Mouse (Mus musculus) spleen, adult 2 months (tissue): ENCODE results near the gene 3830406C13Rik. TPM values are rescaled to one million over a fixed set of nuclear protein-coding genes. Genes with fewer than 3 reads are reported as not detected.

Experiments used
- DNase-seq, 2 experiments: peaks; one replicate each; pipeline versions ENCODE4 v3.0.0 to v3.0.0-alpha.2; 2012 to 2021; ENCODE audit warnings: low spot score in 2 of 2, low read depth in 1 of 2
- H3K27ac ChIP-seq: fragments of 200-500 bp; 2 replicates; pipeline ENCODE4 v1.5.1; 2012; ENCODE audit warnings: low read length, inconsistent platforms; ENCODE audit not compliant: insufficient read depth
- H3K27me3 ChIP-seq: fragments of 200-500 bp; 2 replicates; pipeline ENCODE4 v1.6.1; 2012; ENCODE audit warnings: mild to moderate bottlenecking, moderate library complexity, low read length, inconsistent platforms; ENCODE audit not compliant: control insufficient read depth, insufficient read depth
- H3K36me3 ChIP-seq: fragments of 200-500 bp; 2 replicates; pipeline ENCODE4 v1.6.1; 2012; ENCODE audit warnings: mild to moderate bottlenecking, low read length, inconsistent platforms; ENCODE audit not compliant: control insufficient read depth, insufficient read depth
- H3K4me1 ChIP-seq: fragments of 200-500 bp; 2 replicates; pipeline ENCODE4 v1.6.1; 2011; ENCODE audit warnings: inconsistent platforms; ENCODE audit not compliant: control insufficient read depth, insufficient read depth, insufficient read length
- H3K4me3 ChIP-seq: fragments of 200-500 bp; 2 replicates; pipeline ENCODE4 v1.5.1; 2011; ENCODE audit warnings: mild to moderate bottlenecking, inconsistent platforms; ENCODE audit not compliant: insufficient read depth, insufficient read length; ENCODE audit errors: extremely low read depth
- CTCF ChIP-seq: fragments of 200-500 bp; IDR thresholded peaks from 2 replicates; pipeline ENCODE4 v1.5.1; 2011; ENCODE audit warnings: mild to moderate bottlenecking, inconsistent platforms; ENCODE audit not compliant: insufficient read depth, insufficient read length, insufficient replicate concordance; ENCODE audit errors: extremely low read depth
- POLR2A ChIP-seq: fragments of 200-500 bp; IDR thresholded peaks from 2 replicates; pipeline ENCODE4 v1.6.1; 2011; ENCODE audit warnings: low read depth, low read length, inconsistent platforms
- WGBS: fragments of 180-500 bp; shearing (Covaris S2); methylation state at CpG from one replicate; pipeline ENCODE4 v1.1.7; 2018; 5-methylcytosine and 5-hydroxymethylcytosine counted together
- polyA plus RNA-seq: library from polyadenylated mRNA; depleted of rRNA; stranded (reverse); fragments of >200 nt; gene quantifications from 2 replicates; pipeline ENCODE4 v1.2.3, GENCODE M21; 2012

Gene 3830406C13Rik
- polyA plus RNA-seq, 1 experiment = 3.1 TPM

- 90% methylated on average over 6 of the region's 6 CpGs for WGBS
- Histone ChIP-seq H3K27me3 (no peaks in the 10 kb centered on the region), H3K4me3 (no peak overlapping the region), H3K4me1 (no peaks in the 10 kb centered on the region), H3K36me3 (peaks cover 17% of the 10 kb centered on the region), H3K27ac (no peak overlapping the region)
- no peak for DNase-seq
- TF ChIP-seq POLR2A (no peak), CTCF (no peak)
These were observed 15.7 kb downstream of the 3830406C13Rik start for GRCm38 (mm10) chr14:12299654-12300053.

- no peak overlapping the region for H3K4me3 ChIP-seq
- no peak for DNase-seq
- WGBS = 90% methylated on average over 4 of the region's 4 CpGs
- no peak overlapping the region for H3K27ac ChIP-seq
- TF ChIP-seq POLR2A = no peak
- no peak for TF ChIP-seq CTCF
- H3K4me1 ChIP-seq = no peaks in the 10 kb centered on the region
- peaks cover 17% of the 10 kb centered on the region for H3K36me3 ChIP-seq
- no peaks in the 10 kb centered on the region for H3K27me3 ChIP-seq
These were observed 16.3 kb downstream of the 3830406C13Rik start for GRCm38 (mm10) chr14:12300275-12300674.

- no peak for DNase-seq
- H3K36me3 ChIP-seq = peaks cover 19% of the 10 kb centered on the region
- H3K4me3 ChIP-seq = no peak overlapping the region
- TF ChIP-seq CTCF (no peak), POLR2A (no peak)
- no peaks in the 10 kb centered on the region for H3K4me1 ChIP-seq
- H3K27ac ChIP-seq = no peak overlapping the region
- no peaks in the 10 kb centered on the region for H3K27me3 ChIP-seq
- 80% methylated on average over 3 of the region's 3 CpGs for WGBS
These were observed 16.7 kb downstream of the 3830406C13Rik start for GRCm38 (mm10) chr14:12300677-12301076.

- peaks cover 8% of the 10 kb centered on the region for H3K36me3 ChIP-seq
- WGBS = 91% methylated on average over 2 of the region's 2 CpGs
These were observed 19.1 kb downstream of the 3830406C13Rik start for GRCm38 (mm10) chr14:12303106-12303505.

GRCm38 (mm10) chr14:12333622-12334021 lies 49.6 kb downstream of the 3830406C13Rik start:
- no peak overlapping the region for H3K4me3 ChIP-seq
- no peak for DNase-seq
- no peaks in the 10 kb centered on the region for H3K36me3 ChIP-seq
- H3K27me3 ChIP-seq = peaks cover 2% of the 10 kb centered on the region; the same call in 1 of the 2 replicates
- H3K4me1 ChIP-seq = no peaks in the 10 kb centered on the region
- WGBS = 78% methylated on average over 7 of the region's 7 CpGs
- no peak for TF ChIP-seq CTCF
- no peak for TF ChIP-seq POLR2A
- H3K27ac ChIP-seq = no peak overlapping the region

More at GRCm38 (mm10) chr14:12303106-12303505, 19.1 kb downstream of the 3830406C13Rik start:
- H3K4me3 ChIP-seq = no peak overlapping the region
- no peak for TF ChIP-seq CTCF
- TF ChIP-seq POLR2A = no peak
- no peak for DNase-seq
- H3K27ac ChIP-seq = no peak overlapping the region
- no peaks in the 10 kb centered on the region for H3K27me3 ChIP-seq
- no peaks in the 10 kb centered on the region for H3K4me1 ChIP-seq

- TF ChIP-seq POLR2A (no peak), CTCF (no peak)
- H3K4me1 ChIP-seq = no peaks in the 10 kb centered on the region
- no peaks in the 10 kb centered on the region for H3K36me3 ChIP-seq
- no peak overlapping the region for H3K4me3 ChIP-seq
- DNase-seq = no peak
- 52% methylated on average over 7 of the region's 7 CpGs for WGBS
- H3K27ac ChIP-seq = no peak overlapping the region
- H3K27me3 ChIP-seq = peaks cover 2% of the 10 kb centered on the region; the same call in 1 of the 2 replicates
These were observed 51.0 kb downstream of the 3830406C13Rik start for GRCm38 (mm10) chr14:12334925-12335324.

GRCm38 (mm10) chr14:12337421-12337997 lies 53.5 kb downstream of the 3830406C13Rik start:
- no peaks in the 10 kb centered on the region for H3K36me3 ChIP-seq
- TF ChIP-seq CTCF = no peak
- no peak for TF ChIP-seq POLR2A
- H3K4me1 ChIP-seq = no peaks in the 10 kb centered on the region
- no peak overlapping the region for H3K27ac ChIP-seq
- H3K27me3 ChIP-seq = peaks cover 5% of the 10 kb centered on the region
- no peak for DNase-seq
- WGBS = 19% methylated on average over 8 of the region's 8 CpGs
- no peak overlapping the region for H3K4me3 ChIP-seq
